Mouse (Mus musculus): ENCODE data around the gene Fgd5.

The Fgd5 gene

DNA sequence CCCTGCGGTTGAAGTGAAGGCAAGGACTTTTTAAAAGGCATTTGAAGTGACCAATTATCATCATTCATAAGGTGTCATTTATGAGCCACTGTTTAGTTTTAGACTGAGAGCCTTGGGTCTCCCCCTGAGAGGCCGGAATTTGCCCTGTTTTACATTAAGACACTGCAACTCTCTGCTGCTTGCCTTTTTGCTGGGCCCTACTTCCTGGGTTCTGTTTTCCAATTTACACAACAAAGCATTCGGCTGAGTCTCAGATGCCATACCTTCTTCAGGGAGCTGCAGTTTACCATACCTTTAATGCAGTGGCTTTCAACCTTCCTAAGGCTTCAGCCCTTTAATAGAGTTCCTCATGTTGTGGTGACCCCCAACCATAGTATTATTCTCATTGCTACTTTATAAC lies 26.1 kb downstream of the Fgd5 start:
- DNase-seq (ENCODE audit: low read depth, low spot score), result peak; percentile 58

DNA sequence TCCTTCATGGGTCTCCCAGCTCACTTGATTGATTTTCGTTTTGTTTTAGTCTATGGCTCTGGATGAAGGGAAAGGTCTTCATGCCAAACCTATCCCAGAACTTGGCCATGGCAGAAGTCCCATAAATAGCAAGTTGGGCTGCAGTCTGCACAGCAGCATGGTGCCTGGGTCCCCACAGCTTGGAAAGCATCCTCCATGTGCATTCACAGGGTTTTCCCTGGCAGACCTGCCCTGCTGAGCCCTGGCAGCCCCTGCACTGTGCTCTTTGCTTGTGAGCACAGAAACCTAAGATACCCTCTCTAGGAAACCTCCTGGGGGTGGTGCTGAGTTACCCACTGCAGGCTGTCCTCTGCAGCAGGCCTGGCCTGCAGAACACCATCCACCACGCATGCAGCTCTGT lies 32.2 kb downstream of the Fgd5 start:
- DNase-seq (ENCODE audit: low read depth, low spot score), result no peak

DNA sequence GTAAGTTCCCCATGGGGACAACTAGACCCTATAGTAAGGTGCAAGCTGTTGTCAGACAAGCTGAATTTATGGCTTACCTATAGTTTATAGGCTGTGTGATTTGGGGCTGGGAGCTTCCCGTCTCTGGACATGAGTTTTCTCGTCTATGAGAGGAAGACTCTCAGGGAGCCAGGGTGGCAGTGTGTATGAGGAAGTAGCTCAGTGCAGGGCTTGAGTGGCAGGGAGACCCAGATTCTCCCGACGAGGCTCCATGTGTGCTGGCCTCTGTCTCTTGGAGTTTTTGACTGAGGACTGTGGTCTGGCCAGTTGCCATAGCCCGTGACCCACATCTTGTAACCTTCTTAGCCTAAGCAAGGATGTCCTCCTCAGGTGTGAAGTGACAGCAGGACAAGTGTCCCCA lies 33.7 kb downstream of the Fgd5 start:
- DNase-seq (ENCODE audit: low read depth, low spot score), result no peak

DNA sequence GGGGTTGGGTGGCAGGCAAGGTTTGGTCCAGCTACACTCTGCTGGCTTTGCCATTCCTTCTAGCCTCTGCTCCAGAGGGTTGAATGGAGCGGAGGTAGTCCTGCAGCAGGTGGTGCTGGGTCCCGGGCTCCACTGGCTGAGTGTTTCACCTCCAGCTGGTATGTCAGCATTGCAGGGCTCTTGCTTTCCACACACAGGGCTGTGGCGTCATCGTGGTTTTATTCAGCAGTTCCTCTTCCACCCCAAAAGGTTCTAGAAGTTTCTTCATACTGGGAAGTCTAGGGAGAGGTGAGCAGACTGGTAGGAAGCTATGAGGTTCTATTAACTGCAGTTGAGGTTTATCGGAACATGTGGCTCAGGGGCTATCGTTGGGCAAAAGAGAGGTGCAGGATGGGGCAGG lies 34.4 kb downstream of the Fgd5 start:
- DNase-seq (ENCODE audit: low read depth, low spot score), result no peak

DNA sequence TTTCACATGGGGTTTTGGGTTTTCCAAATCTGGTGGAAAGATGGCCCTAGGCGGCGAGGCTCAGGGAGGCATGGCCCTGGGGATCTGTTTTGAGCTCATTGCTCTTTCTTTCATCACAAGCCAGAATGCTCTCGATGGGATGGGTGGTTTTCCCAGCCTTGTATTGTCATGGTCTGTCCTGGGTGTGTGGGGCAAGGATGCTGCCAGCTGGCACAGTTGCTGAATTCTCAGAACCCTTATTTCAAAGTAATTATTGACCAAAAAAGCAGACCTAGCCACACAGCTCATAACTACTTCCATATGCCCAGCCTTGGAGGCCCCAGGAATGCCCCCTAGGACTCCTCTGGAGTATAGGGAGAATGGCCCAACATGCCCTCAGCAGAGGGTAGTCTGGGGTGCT lies 34.9 kb downstream of the Fgd5 start:
- no peak for DNase-seq (ENCODE audit: low read depth, low spot score)

DNA sequence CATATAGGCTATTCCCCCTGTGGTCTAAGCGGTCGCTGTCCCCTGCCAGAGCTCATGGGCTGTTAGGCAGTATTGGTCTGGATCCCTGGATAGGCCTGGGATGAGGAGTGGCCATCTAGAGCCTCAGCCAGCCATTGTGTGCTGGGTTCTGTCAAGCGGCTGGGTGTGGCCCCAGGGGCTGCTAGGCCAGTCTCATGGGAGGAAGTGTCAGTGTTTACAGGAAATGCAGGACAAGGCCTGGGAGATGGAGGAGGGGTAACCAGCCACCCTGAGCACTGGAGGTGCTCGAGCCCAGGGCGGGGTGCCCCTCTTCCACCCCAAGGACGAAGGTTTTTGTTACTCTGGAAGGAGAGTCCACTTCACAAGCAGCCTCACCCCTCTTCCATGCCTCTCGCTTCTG lies 36.3 kb downstream of the Fgd5 start:
- peak; percentile 50 for DNase-seq (ENCODE audit: low read depth, low spot score)

DNA sequence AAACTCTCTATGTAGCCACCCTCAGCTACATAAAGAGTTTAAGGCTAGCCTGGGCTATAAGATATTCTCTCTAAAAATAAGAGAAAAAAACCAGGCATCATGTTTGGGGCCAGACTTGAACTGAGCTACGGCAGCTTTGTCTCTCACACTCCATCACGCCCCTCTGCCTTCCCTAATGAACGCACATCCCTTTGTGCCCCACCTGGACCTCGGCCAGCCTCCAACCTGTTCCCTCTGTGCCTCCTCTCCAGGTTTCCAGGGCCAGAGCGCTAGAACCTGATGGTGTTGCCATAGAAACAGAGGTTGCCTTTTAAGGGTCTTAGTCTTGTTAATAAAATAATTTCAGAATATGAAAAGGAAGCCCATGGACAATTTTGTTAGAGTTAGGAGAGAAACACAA lies 37.2 kb downstream of the Fgd5 start:
- DNase-seq (ENCODE audit: low read depth, low spot score), result no peak

DNA sequence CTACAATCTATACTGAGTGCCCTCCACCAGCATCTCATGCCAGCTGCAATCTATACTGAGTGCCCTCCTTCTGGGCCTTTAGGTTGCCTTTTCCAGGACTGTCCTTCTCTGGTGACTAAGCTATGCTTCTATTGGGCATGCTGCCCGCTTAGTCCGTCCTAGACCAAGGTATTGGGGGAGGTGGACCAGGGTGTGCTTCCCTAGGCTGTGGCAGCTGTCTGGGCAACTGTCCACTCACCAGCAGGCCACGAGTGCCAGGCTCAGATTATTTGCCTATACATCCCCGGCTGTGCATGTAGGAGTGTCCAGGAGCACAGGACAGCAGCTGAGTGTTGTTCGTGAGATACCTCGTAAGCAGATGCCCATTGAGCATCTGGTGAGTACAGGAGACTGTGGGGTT lies 38.1 kb downstream of the Fgd5 start:
- DNase-seq (ENCODE audit: low read depth, low spot score), result no peak

DNA sequence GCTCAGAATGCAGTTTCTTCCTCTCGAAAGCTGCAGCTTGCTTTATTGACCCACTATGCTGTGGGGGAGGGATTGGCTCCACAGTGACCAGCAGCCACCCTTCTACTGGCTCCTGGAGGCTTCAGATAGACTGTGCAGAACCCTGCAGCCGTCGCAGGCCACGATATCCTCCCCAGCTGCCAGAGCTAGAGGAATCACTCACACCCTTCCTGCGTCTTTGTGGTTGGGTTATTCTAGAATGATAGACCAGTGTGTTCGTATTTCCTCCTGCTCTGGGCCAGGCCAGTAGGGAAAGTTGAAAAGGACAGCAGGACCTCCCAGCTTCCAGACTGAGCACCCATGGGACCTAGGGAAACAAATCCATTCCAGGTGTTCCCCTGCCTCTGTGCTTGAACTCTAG lies 39.7 kb downstream of the Fgd5 start:
- DNase-seq (ENCODE audit: low read depth, low spot score), result no peak

DNA sequence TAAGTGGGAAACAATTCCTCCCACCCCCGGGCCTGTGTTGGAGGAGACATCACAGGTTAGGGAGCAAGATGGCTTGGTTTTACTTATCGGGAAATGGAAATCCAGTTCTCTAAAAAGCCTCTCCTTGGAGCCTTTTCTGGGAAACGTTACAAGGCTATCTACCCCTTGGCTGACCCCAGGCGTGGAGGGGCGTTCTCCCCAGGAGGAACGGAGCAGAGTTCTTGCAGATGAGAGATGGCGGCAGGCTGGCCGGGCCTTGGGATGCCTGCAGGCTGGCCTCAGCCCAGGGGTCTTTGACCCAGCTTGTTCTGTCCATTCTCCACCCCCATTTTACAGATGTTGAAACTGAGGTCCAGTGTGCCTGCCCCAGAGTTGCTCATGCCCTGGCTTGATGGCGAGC lies 42.4 kb downstream of the Fgd5 start:
- no peak for DNase-seq (ENCODE audit: low read depth, low spot score)

DNA sequence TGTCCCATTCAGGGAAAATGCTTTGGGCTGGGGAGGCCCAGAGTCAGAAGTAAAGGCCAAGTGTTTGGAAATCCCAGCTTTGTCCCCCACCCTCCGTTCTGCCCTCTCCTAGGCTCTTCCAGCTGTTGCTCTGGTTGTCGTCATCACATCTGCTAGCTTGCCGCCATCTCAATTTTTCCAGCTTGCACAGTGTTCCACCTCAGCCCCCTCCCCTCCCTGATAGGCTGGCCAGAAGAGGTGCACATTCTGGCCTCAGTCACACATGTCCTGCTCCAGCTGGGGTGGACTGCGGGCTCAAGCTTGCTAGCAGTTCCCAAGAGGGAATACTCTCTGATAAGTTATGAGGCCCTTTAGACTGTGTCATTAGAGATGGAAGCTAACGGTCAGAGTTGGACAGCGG lies 42.8 kb downstream of the Fgd5 start:
- no peak for DNase-seq (ENCODE audit: low read depth, low spot score)

DNA sequence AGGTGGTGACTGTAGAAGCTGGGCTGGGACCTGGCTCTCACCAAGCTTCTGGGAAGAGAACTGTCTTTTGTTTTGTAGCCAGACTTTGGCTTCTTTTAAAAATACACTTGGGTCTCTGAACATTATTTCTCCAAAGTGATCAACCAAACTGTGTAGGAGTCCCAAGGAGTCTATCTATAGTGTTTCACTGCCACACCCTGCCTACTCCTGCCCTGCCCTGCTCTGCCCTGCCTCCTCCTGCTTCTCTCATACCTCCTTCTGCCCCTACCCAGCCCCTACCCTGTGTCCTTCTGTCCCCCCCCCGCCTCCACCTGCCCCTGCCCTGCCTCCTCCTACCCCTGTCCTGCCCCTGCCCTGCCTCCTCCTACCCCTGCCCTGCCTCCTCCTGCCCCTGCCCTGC lies 46.6 kb downstream of the Fgd5 start:
- DNase-seq (ENCODE audit: low read depth, low spot score), result no peak

DNA sequence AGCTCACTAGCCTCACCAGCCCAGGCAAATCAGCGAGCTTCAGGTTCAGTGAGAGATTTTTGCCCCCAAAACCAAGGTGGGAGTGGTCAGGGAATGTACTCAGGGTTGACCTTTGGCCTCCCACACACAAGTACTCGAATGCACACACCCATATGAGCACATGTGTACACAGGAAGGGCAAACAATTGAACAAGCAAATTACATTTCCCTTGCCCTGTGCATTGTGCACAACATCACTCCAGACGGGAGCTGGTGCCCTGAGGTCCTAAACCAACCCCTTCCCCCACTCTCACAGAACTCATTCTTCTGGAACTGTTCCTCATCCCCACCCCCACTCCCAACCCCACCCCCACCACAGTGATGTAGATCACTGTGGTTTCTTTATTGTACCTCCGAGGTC lies 48.7 kb downstream of the Fgd5 start:
- DNase-seq (ENCODE audit: low read depth, low spot score), result peak; percentile 21

DNA sequence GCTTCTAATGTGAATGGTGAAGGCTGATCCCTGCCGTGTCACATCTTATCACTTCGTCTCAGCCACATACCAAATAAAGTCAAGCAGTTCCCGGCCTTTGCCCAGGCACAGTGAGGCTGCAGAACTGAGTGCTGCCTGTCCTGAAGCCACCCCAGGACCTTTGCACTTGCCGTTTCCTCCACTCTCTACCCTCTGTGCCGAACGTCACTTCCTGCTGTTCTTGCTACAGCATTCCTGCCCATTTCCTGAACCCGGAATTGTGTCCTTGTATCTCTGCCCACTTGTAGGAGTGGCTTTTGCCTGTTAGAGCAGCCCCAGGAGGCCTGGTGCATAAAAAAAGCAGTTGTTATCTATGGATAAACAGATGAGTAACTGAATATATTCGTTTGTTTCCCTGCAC lies 52.0 kb downstream of the Fgd5 start:
- no peak for DNase-seq (ENCODE audit: low read depth, low spot score)

DNA sequence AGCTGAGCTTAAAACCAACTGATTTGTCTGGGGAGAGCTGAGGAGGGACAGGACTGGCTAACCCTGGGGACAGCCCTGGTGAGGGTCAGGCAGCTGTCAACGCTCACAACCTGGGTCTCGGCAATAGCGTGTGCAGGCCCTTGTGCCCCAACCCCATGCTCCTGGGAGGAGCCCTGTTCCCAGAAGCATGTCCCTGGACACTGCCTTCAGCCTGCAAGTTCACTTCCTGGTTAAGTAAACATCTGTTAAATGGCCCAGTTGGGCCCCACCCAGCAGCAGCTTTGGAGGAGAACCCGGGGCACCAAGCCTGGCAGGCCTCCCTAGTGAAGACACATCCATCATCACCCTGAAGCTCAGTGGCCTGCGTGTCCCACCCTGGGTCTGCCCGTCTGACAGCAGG lies 56.0 kb downstream of the Fgd5 start:
- DNase-seq (ENCODE audit: low read depth, low spot score), result no peak

DNA sequence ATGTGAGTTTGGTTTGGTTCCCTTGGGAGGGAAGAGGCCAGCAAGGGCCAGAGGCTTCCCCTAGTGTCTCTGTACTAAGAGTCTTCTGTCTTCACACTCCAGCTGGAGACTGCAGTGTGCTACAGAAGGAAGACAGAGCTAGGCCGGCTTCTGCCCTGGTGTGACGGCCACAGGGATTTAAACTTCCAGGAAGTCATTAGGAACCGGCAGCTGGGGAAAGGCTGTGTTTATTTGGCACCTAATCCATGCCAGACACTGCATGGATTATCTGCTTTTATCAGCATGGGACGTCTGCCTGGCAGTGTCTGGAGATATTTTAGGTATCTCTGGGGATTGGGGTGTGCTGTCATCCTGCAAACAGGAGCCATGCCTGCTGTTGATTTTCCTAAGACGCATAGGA lies 57.7 kb downstream of the Fgd5 start:
- no peak for DNase-seq (ENCODE audit: low read depth, low spot score)

DNA sequence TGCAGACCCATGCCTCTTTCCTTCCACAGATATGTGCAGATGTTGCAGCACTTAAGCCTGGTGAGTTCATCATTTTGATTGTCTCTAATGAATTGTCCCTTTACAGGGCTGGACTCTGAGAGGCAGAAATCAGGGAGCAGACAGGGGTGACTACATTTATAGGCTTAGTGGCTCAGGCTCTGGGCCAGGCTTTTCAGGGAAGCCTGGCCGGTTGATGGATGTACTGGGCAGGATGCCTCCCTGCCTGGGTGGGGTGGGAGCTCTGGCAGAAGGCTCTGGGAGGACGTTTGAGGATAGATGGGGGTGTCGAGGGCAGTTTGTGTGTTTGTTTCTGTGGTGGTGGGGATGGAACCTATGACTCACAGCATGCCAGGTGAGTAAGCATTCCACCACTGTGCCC lies 59.5 kb downstream of the Fgd5 start:
- no peak for DNase-seq (ENCODE audit: low read depth, low spot score)

DNA sequence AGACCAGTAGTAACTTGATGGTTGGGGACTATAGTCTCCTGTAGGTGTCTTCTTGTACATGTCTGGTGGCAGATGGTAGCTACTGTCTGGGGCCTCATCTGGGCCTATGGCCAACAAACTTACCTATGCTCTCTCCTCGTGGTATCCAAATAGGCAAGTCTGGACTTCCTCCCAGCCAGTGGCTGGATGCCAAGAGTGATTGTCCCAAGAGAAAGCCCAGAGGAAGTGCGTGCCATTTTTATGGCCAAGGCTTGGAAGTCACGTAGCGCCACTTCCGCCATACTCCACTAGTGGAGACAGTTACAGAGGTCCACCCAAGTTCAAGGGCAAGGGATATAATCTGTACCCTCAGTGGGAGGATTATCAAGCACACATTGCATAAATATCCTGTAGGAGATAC lies 62.6 kb downstream of the Fgd5 start:
- DNase-seq (ENCODE audit: low read depth, low spot score), result no peak

DNA sequence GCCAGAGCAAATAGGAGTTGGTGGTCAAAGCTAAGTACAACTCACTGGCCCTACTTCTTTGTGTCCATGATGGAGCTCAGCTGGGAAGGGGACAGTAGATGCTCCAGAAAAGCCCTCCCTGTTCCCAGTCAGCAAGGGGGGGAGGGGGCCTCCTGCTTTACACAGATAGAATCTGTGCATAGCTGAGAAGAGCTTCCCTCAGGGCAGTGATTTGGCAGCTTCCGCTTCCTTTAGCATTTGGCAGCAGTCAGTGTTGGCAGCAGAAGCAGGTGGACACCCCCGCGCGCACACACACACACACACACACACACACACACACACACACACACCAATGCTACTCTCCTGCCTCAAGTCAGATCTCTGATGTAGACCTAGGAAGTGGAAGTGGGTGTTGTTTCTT lies 63.4 kb downstream of the Fgd5 start:
- no peak for DNase-seq (ENCODE audit: low read depth, low spot score)

DNA sequence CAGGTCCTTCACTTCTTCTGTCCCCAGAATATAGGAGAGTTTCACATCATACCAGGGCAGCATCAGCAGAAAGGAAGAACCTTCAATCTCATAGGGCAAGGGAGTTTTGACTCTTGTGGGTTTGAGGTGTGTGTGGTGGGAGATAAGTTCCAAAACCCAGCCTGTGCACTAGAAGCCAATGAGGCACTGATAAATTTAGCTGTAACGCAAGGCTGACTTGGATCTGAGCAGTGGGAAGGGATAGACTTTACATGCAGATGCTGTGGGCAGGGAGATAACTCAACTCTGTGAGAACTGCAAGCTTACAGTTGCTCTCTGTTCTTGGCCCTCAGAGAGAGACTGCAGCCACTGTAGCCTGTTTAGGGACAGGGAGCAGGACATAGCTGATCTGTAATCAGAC lies 64.2 kb downstream of the Fgd5 start:
- no peak for DNase-seq (ENCODE audit: low read depth, low spot score)

DNA sequence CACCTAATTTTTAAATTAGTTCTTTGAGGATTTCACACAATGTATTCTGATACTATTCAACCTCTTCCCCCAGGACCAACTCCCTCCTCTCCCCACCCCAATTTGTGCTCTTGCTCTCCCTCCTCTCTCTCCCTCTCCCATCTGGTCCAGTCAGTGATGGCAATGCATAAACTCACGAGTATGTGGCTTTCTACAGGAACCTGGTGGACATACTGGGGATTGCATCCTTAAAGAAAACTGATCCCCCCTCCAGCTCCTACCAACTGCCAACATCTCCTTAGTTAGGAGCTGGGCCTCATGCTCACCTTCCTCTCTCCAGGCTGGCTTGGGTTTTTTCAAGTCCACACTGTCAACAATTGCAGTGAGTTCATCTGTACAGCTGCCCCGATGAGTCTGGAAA lies 79.1 kb downstream of the Fgd5 start:
- peak; percentile 47 for DNase-seq (ENCODE audit: low read depth, low spot score)

DNA sequence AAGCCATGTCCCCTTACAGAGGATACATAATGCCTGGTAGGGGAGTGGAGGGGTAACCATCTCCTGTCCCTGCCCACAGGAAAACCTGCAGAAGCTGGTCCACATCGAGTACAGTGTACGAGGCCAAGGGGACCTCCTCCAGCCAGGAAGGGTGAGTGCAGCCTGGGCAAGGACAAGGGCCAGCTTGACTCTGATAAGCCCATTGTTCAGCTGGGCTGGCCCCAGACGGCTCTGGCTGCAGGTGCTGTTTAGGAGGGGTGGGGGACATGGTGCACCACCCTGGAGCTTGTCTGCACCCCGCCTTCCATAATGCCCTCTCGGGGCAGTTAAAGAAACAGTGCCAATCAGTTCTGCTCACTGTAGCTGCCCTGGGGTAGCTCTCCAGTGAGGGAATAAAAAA lies 83.0 kb downstream of the Fgd5 start:
- DNase-seq (ENCODE audit: low read depth, low spot score), result no peak

DNA sequence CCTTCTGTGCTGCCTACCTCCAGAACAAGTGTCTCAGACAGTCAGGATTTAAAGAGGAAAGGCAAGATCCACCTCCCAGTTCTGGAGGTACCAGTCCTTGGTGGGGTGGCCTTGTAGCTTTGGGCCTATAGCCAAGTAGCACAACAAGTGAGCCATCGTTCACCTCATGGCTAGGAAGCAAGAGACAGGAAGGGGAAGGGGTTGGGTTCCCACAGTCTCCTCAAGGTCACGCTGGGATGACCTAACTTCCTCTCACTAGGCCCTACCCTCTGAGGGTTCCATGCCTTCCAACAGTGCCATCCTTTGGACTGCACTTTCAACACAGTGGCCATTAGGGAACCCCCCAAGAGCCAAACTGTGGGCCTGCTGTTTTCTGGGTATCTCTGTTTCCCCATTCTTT lies 84.8 kb downstream of the Fgd5 start:
- DNase-seq (ENCODE audit: low read depth, low spot score), result no peak

DNA sequence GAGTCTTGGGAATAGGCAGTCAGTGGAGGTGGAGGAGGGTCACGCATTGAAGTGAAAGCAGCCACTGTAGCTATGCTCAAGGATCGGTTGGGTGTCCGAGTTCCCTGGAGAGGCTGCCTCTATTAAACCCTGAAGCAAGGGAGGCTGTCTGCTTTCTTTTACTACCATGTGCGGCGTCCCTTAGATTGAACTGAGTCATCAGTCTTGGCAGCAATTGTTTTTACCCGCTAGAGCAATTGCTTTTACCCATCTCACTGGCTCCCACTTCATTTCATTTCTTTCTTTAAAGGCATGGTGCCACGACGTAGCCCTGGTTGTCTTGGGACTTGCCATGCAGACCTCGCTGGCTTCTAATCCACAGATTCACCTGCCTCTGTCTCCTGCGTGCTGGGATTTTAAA lies 85.4 kb downstream of the Fgd5 start:
- DNase-seq (ENCODE audit: low read depth, low spot score), result no peak

Data from ES-CJ7 (cell line).